Mouse (Mus musculus): ENCODE data around the gene Rlim. TPM values are rescaled to one million over a fixed set of nuclear protein-coding genes. Genes with fewer than 3 reads are reported as not detected.

The Rlim gene
- polyA plus RNA-seq, 1 experiment from 2014 or later: 48.1 TPM

GRCm38 (mm10) chrX:103914790-103915189, 66.3 kb downstream of the Rlim start:
- 0 out of 2 replicates have a peak, but pooled peaks have one; percentile 38 for ATAC-seq (ENCODE audit: low read depth)
- Histone ChIP-seq H3K27me3 (ENCODE audit: control insufficient read depth, insufficient read depth, low read depth, low read length) (peaks cover 11% of the 10 kb centered on the region), H3K4me2 (ENCODE audit: low read depth, low read length) (no peak overlapping the region), H3K36me3 (ENCODE audit: control insufficient read depth, insufficient read depth, low read length) (no peaks in the 10 kb centered on the region), H3K4me1 (replicated peaks; ENCODE audit: control insufficient read depth, insufficient read depth, low read length) (no peaks in the 10 kb centered on the region), H3K4me3 (ENCODE audit: low read length) (no peak overlapping the region), H3K9me3 (ENCODE audit: control insufficient read depth, low read length) (no peaks in the 10 kb centered on the region), H3K9ac (ENCODE audit: low read length) (no peak overlapping the region), H3K27ac (ENCODE audit: low read length) (no peak overlapping the region)
- 3% methylated on average over 3 of the region's 3 CpGs for WGBS

Other genes starting within 250 kb of the Rlim start
- gene Slc16a2, start 159.3 kb downstream of the Rlim start, polyA plus RNA-seq (2015; fragmentation: Nextera tagmentation; extraction: Ambion mirVana): 20.7 and 22.9 TPM in 2 replicates
- gene Nexmif, start 219.9 kb upstream of the Rlim start, polyA plus RNA-seq (2015; fragmentation: Nextera tagmentation; extraction: Ambion mirVana): 7.4 and 7.7 TPM in 2 replicates

All from lung, embryonic 16.5 days (tissue).